Mouse (Mus musculus): ENCODE measurements around the gene Ms4a18.

DNA sequence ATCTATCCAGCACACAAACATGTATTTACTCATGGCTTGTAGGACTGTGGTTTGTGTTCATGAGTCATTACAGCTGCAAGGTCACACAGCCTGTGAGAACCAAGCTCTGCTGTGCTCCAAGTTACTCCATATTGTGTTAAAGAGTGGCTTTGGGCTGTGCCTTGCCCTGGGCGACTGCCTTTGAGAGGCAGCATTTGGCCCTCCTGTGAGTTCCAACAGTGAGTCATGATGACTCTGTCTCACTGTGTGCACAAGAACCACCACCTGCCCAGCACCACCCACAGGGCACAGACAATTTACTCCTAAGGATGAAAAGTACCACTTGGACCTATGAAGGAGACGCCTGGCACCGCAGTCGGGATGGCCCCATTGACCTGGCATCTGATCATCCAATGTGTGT lies 31.9 kb downstream of the Ms4a18 start:
- no peak for TF ChIP-seq CTCF (IDR thresholded peaks at IDR 0.05; ENCODE audit: control insufficient read depth, insufficient read depth, low read length)
- no peak for TF ChIP-seq POLR2A (IDR thresholded peaks at IDR 0.05; ENCODE audit: borderline replicate concordance, control insufficient read depth, low read depth, low read length)
